Mouse (Mus musculus): ENCODE measurements at regions not wholly inside any gene's neighbourhood (a gene's known extent, or its start where the extent isn't known, plus 50 kb on each side); places are given as distances from the start of the nearest gene placed in this dataset.
"Not testable (repeated sequence)": the region's sequence is repeated elsewhere in the genome, so short reads cannot be mapped to it uniquely, and the experiment has no call there.

DNA sequence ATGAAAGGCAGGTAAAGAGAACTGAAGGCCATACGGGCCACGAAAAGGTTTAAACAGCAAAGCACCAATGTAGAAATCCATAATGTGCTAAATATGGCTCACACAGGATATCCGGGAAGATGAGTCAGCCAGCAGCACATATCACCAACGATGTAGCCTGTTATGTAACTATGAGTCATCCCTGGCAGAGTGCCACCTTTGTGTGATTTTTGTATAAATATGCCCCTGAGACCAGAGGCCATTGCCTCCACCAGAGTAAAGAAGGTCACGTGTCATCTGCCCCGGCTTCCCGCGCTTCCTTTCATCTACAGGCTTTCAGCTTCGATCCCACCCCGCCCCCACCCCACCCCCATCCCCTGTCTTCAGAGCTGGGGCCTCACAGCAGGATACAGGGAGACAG is 138.2 kb upstream of the Trim24 start:
- 43% methylated on average over 10 of the region's 10 CpGs for WGBS
- H3K36me3 ChIP-seq: no peaks in the 10 kb centered on the region
- H3K9me3 ChIP-seq: no peaks in the 10 kb centered on the region
- no peaks in the 10 kb centered on the region for H3K4me1 ChIP-seq
- H3K27ac ChIP-seq: no peak overlapping the region
- ATAC-seq (ENCODE audit: insufficient number of reproducible peaks, insufficient read depth, low FRiP score, low TSS enrichment): no peak
- H3K4me2 ChIP-seq (replicated peaks): no peak overlapping the region
- no peak overlapping the region for H3K9ac ChIP-seq
- no peak overlapping the region for H3K4me3 ChIP-seq
- no peaks in the 10 kb centered on the region for H3K27me3 ChIP-seq

DNA sequence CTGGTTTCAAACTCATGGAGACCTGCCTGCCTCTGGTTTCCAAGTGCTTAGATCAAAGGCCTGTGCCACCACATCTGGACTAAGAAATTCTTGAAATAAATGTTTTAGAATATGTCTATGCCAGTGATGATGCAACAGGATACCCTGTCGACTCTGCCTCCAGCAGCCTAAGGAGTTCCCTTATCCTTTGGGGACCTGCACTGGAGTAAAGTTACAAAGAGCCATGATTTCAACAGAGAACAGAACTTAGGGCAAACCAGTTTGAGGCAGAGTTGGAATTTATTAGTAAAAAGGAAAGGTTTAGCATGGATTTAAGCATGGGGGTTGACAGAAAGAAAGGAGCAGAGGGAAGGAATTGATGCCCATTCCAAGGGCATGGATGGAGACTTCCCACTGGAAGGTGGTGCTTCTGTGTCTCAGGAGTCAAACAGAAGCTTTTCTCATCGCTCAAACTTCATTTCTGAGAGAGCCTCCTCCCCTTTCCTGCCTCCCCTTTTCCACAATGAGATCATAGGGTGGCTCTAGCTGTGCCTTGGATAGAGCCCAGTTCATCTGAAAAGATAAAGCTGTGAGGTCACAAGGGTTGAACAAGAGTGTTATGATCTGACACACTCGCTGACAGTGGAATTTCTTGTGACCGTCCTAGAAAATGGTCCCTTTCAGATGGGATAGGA is 135.2 kb upstream of the Trim24 start:
- 70% methylated on average over 4 of the region's 4 CpGs for WGBS
- Histone ChIP-seq H3K9ac (no peak overlapping the region), H3K27me3 (no peaks in the 10 kb centered on the region), H3K36me3 (no peaks in the 10 kb centered on the region), H3K4me1 (no peaks in the 10 kb centered on the region), H3K4me2 (replicated peaks) (no peak overlapping the region), H3K27ac (no peak overlapping the region), H3K9me3 (0 out of 2 replicates have a peak, but pooled peaks cover 3% of the 10 kb centered on the region), H3K4me3 (no peak overlapping the region)
- peak; percentile 47; the same call in 1 of the 2 replicates for ATAC-seq (ENCODE audit: insufficient number of reproducible peaks, insufficient read depth, low FRiP score, low TSS enrichment)

GRCm38 (mm10) chr6:37735962-37736297 is 134.7 kb upstream of the Trim24 start:
- 0 out of 2 replicates have a peak, but pooled peaks cover 3% of the 10 kb centered on the region for H3K9me3 ChIP-seq
- WGBS: 83% methylated on average over 4 of the region's 4 CpGs
- no peak overlapping the region for H3K4me2 ChIP-seq (replicated peaks)
- no peak overlapping the region for H3K27ac ChIP-seq
- H3K36me3 ChIP-seq: no peaks in the 10 kb centered on the region
- H3K4me1 ChIP-seq: no peaks in the 10 kb centered on the region
- no peaks in the 10 kb centered on the region for H3K27me3 ChIP-seq
- H3K9ac ChIP-seq: no peak overlapping the region
- H3K4me3 ChIP-seq: no peak overlapping the region
- ATAC-seq (ENCODE audit: insufficient number of reproducible peaks, insufficient read depth, low FRiP score, low TSS enrichment): no peak

- Histone ChIP-seq H3K27me3 (no peaks in the 10 kb centered on the region), H3K4me2 (replicated peaks) (no peak overlapping the region), H3K9ac (no peak overlapping the region), H3K27ac (no peak overlapping the region), H3K4me3 (no peak overlapping the region), H3K9me3 (0 out of 2 replicates have a peak, but pooled peaks cover 3% of the 10 kb centered on the region), H3K36me3 (no peaks in the 10 kb centered on the region), H3K4me1 (no peaks in the 10 kb centered on the region)
- ATAC-seq (ENCODE audit: insufficient number of reproducible peaks, insufficient read depth, low FRiP score, low TSS enrichment): no peak
- WGBS: 86% methylated on average over 14 of the region's 14 CpGs
These were observed 129.4 kb upstream of the Trim24 start for GRCm38 (mm10) chr6:37740982-37741889.

DNA sequence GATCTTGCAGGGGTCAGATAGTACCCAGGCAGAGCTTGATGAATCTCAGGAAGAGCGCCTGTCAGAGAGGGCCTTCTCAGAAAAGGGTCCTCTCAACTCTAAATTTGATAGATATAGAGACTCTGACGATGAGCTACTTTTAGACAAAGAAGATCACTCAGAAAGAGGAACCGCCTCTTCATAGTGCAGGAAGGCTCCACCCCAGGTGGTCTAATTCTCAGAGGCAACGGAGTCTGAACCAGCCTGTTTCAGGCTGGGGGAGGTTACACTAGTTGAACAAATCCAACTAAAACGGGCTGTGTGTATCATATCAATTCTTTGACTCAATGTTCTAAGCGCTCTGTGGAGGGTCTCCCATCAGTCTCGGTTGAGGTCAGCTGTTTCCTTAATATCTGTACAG is 128.7 kb upstream of the Trim24 start:
- H3K9ac ChIP-seq; H3K4me3 ChIP-seq; H3K9me3 ChIP-seq; H3K27me3 ChIP-seq; H3K36me3 ChIP-seq; H3K4me2 ChIP-seq (replicated peaks); H3K4me1 ChIP-seq; ATAC-seq (ENCODE audit: insufficient number of reproducible peaks, insufficient read depth, low FRiP score, low TSS enrichment); H3K27ac ChIP-seq: not testable (repeated sequence)
- WGBS: 68% methylated on average over 7 of the region's 7 CpGs

- no peak for ATAC-seq (ENCODE audit: insufficient number of reproducible peaks, insufficient read depth, low FRiP score, low TSS enrichment)
- WGBS: 73% methylated on average over 4 of the region's 4 CpGs
- no peaks in the 10 kb centered on the region for H3K27me3 ChIP-seq
- H3K36me3 ChIP-seq: no peaks in the 10 kb centered on the region
- no peak overlapping the region for H3K4me3 ChIP-seq
- H3K4me1 ChIP-seq: no peaks in the 10 kb centered on the region
- H3K4me2 ChIP-seq (replicated peaks): no peak overlapping the region
- H3K9ac ChIP-seq: no peak overlapping the region
- no peaks in the 10 kb centered on the region for H3K9me3 ChIP-seq
- H3K27ac ChIP-seq: no peak overlapping the region
These were observed 125.9 kb upstream of the Trim24 start for GRCm38 (mm10) chr6:37744679-37745078.

DNA sequence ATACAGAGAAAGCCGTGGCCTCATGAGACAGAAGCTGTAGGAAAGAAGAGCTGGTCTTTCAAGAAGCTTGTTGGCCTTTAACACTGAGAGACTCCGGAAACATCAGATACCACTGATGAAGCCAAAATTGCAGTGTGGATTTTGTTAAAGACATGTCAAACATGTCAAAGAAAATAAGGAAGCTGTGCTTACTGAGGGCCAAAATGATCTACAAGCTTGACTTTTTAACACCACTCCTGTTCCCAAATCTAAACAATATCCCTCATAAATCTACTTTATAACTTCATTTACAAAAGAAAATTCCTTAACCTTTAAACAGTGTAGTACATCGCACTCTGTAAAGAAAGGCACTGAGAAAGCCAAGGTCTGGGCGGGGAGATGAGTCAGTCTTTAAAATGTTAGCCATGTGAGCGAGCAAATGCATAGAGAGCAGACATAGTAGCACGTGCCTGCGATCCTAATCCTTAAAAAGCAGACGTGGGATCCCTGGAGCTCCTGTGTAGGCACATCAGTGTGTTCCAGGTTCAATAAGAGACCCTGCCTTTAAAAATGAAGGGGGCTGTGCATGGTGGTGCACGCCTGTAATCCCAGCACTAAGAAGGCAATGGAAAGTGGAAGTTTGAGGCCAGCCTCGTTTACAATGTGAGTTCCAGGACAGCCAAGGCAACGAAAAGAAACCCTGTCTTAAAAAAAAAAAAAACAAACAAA is 125.1 kb upstream of the Trim24 start:
- 88% methylated on average over 11 of the region's 11 CpGs for WGBS
- Histone ChIP-seq H3K27ac (no peak overlapping the region), H3K4me3 (no peak overlapping the region), H3K9me3 (no peaks in the 10 kb centered on the region), H3K4me1 (no peaks in the 10 kb centered on the region), H3K27me3 (no peaks in the 10 kb centered on the region), H3K9ac (no peak overlapping the region), H3K4me2 (replicated peaks) (no peak overlapping the region), H3K36me3 (no peaks in the 10 kb centered on the region)
- ATAC-seq (ENCODE audit: insufficient number of reproducible peaks, insufficient read depth, low FRiP score, low TSS enrichment): no peak

DNA sequence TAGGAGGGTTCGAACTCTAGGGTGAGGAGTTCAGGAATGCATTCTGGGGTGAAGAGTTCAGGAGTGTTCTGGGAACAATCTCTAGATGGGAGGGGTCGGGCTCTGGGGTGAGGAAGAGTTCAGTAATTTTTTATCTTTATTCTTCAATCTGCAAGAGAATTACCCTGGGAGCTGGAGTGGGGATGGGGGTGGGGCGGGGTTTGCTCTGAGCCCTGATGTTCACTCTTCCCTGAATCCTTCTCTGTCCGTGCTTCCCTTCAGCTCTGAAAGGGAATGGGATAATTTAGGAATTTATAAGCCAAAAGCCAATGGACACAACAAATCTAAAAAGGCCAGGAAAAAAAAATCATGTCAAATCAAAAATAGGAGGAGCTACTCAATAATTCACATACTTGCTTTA is 122.8 kb upstream of the Trim24 start:
- not testable (repeated sequence) for H3K4me1 ChIP-seq; H3K36me3 ChIP-seq; H3K27ac ChIP-seq; ATAC-seq (ENCODE audit: insufficient number of reproducible peaks, insufficient read depth, low FRiP score, low TSS enrichment); H3K27me3 ChIP-seq; H3K9me3 ChIP-seq; H3K4me2 ChIP-seq (replicated peaks); H3K9ac ChIP-seq; H3K4me3 ChIP-seq
- 82% methylated on average over 4 of the region's 4 CpGs for WGBS

DNA sequence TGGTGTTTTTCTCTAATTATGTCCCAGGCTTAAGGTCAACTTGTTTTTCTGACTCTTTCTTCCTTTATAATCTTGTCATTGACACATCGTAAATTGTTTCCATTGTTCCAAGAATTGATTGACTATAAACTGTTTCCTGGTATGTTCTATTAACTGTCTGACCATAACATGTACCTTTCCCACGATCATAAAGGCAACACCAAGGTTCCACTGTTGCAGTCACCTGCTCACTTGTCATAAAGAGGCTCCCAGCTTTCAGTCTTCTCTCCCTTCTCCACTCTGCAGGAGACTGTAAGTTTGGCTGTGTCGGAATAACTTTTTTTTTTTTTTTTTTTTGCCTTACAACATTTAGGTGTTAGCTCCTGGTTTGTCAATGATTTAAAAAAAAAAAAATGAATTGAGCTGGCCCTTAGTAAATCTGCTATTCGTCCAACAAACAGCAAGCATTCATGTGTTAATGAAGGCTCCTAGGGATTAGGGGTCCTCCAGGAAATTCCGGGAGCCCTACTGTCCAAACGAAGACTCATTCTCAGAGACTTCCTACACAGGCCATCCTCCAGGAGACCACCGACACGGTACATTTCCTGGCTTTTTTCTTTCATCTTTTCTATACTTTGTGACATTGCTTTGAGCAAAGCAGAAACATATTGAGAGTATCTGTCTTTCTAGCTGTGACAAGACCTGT is 122.2 kb upstream of the Trim24 start:
- H3K36me3 ChIP-seq: no peaks in the 10 kb centered on the region
- H3K27ac ChIP-seq: no peak overlapping the region
- H3K9ac ChIP-seq: no peak overlapping the region
- no peaks in the 10 kb centered on the region for H3K27me3 ChIP-seq
- 81% methylated on average over 8 of the region's 8 CpGs for WGBS
- no peaks in the 10 kb centered on the region for H3K9me3 ChIP-seq
- H3K4me2 ChIP-seq (replicated peaks): no peak overlapping the region
- no peak for ATAC-seq (ENCODE audit: insufficient number of reproducible peaks, insufficient read depth, low FRiP score, low TSS enrichment)
- no peaks in the 10 kb centered on the region for H3K4me1 ChIP-seq
- no peak overlapping the region for H3K4me3 ChIP-seq

GRCm38 (mm10) chr6:37749016-37749415 is 121.6 kb upstream of the Trim24 start:
- Histone ChIP-seq H3K9ac (no peak overlapping the region), H3K4me3 (no peak overlapping the region), H3K9me3 (no peaks in the 10 kb centered on the region), H3K4me1 (no peaks in the 10 kb centered on the region), H3K4me2 (replicated peaks) (no peak overlapping the region), H3K36me3 (no peaks in the 10 kb centered on the region), H3K27ac (no peak overlapping the region), H3K27me3 (no peaks in the 10 kb centered on the region)
- WGBS: 83% methylated on average over 5 of the region's 5 CpGs
- ATAC-seq (ENCODE audit: insufficient number of reproducible peaks, insufficient read depth, low FRiP score, low TSS enrichment): no peak

GRCm38 (mm10) chr6:37750271-37750670 is 120.3 kb upstream of the Trim24 start:
- H3K27ac ChIP-seq: no peak overlapping the region
- ATAC-seq (ENCODE audit: insufficient number of reproducible peaks, insufficient read depth, low FRiP score, low TSS enrichment): no peak
- H3K4me3 ChIP-seq: no peak overlapping the region
- no peaks in the 10 kb centered on the region for H3K36me3 ChIP-seq
- no peaks in the 10 kb centered on the region for H3K4me1 ChIP-seq
- H3K9ac ChIP-seq: no peak overlapping the region
- 87% methylated on average over 3 of the region's 3 CpGs for WGBS
- no peaks in the 10 kb centered on the region for H3K27me3 ChIP-seq
- no peak overlapping the region for H3K4me2 ChIP-seq (replicated peaks)
- no peaks in the 10 kb centered on the region for H3K9me3 ChIP-seq
